Mouse (Mus musculus) limb, embryonic 13.5 days (tissue): ENCODE measurements around the gene Prcd. TPM values are rescaled to one million over a fixed set of nuclear protein-coding genes. Genes with fewer than 3 reads are reported as not detected.

Experiments
- ATAC-seq: fragments of 200-750 bp; cut with Nextera tagmentation; 2 replicates; pipeline ENCODE4 v1.8.0; 2017; ENCODE audit warnings: low read depth, moderate number of reproducible peaks, moderate TSS enrichment; ENCODE audit not compliant: low FRiP score
- H3K27ac ChIP-seq: fragments of 300-500 bp; sonication (generic); 2 replicates; pipeline ENCODE4 v1.5.1; 2015; ENCODE audit warnings: inconsistent platforms, mild to moderate bottlenecking, moderate library complexity
- H3K27me3 ChIP-seq: fragments of 300-500 bp; sonication (generic); 2 replicates; pipeline ENCODE4 v1.6.1; 2015; ENCODE audit warnings: mild to moderate bottlenecking, inconsistent platforms
- H3K36me3 ChIP-seq: fragments of 300-500 bp; sonication (generic); 2 replicates; pipeline ENCODE4 v1.6.1; 2015; ENCODE audit warnings: inconsistent platforms, mild to moderate bottlenecking, moderate library complexity
- H3K4me1 ChIP-seq: fragments of 300-500 bp; sonication (generic); 2 replicates; pipeline ENCODE4 v1.6.1; 2015; ENCODE audit warnings: inconsistent platforms
- H3K4me2 ChIP-seq: fragments of 300-500 bp; sonication (generic); replicated peaks from 2 replicates; pipeline ENCODE4 v1.6.1; 2015; ENCODE audit warnings: inconsistent platforms, mild to moderate bottlenecking, moderate library complexity
- H3K4me3 ChIP-seq: fragments of 300-500 bp; sonication (generic); 2 replicates; pipeline ENCODE4 v1.5.1; 2015; ENCODE audit warnings: moderate library complexity, mild to moderate bottlenecking, inconsistent platforms
- H3K9ac ChIP-seq: fragments of 300-500 bp; sonication (generic); 2 replicates; pipeline ENCODE4 v1.6.1; 2015; ENCODE audit warnings: mild to moderate bottlenecking, inconsistent platforms
- H3K9me3 ChIP-seq: fragments of 300-500 bp; sonication (generic); 2 replicates; pipeline ENCODE4 v1.6.1; 2016; ENCODE audit warnings: inconsistent platforms
- WGBS: fragments of 180-500 bp; shearing (Covaris S2); methylation state at CpG from one replicate; pipeline ENCODE4 v1.1.7; 2015; 5-methylcytosine and 5-hydroxymethylcytosine counted together
- polyA plus RNA-seq: library from polyadenylated mRNA; unstranded; fragments of >200 nt; fragmentation: Nextera tagmentation; extraction: Ambion mirVana; gene quantifications from 2 replicates; pipeline ENCODE4 v1.2.1, GENCODE M21; 2015

Prcd gene
- polyA plus RNA-seq, 1 experiment from 2014 or later: 0.83 TPM

- no peaks in the 10 kb centered on the region for H3K36me3 ChIP-seq
- H3K27me3 ChIP-seq: peaks cover 2% of the 10 kb centered on the region; the same call in 1 of the 2 replicates
- H3K4me3 ChIP-seq: no peak overlapping the region
- 54% methylated on average over 11 of the region's 11 CpGs for WGBS
- H3K4me1 ChIP-seq: peaks cover 57% of the 10 kb centered on the region
- no peak overlapping the region for H3K27ac ChIP-seq
- H3K9me3 ChIP-seq: no peaks in the 10 kb centered on the region
- no peak for ATAC-seq
- H3K9ac ChIP-seq: no peak overlapping the region
- H3K4me2 ChIP-seq: no peak overlapping the region
These were observed 7.2 kb upstream of the Prcd start for GRCm38 (mm10) chr11:116646136-116646535.

GRCm38 (mm10) chr11:116646771-116647170 lies 6.6 kb upstream of the Prcd start:
- 81% methylated on average over 7 of the region's 7 CpGs for WGBS
- H3K36me3 ChIP-seq: no peaks in the 10 kb centered on the region
- peaks cover 57% of the 10 kb centered on the region for H3K4me1 ChIP-seq
- no peaks in the 10 kb centered on the region for H3K9me3 ChIP-seq
- H3K27me3 ChIP-seq: peaks cover 5% of the 10 kb centered on the region; the same call in 1 of the 2 replicates
- H3K4me3 ChIP-seq: no peak overlapping the region
- H3K27ac ChIP-seq: no peak overlapping the region; the same call in 1 of the 2 replicates
- H3K4me2 ChIP-seq: no peak overlapping the region
- no peak overlapping the region for H3K9ac ChIP-seq
- no peak for ATAC-seq

- H3K4me1 ChIP-seq: peaks cover 60% of the 10 kb centered on the region
These were observed 5.9 kb upstream of the Prcd start for GRCm38 (mm10) chr11:116647340-116647991.

GRCm38 (mm10) chr11:116648213-116648921 lies 5.0 kb upstream of the Prcd start:
- H3K9ac ChIP-seq: peak overlapping the region; percentile 54
- H3K9me3 ChIP-seq: no peaks in the 10 kb centered on the region
- H3K27me3 ChIP-seq: peaks cover 21% of the 10 kb centered on the region
- H3K36me3 ChIP-seq: no peaks in the 10 kb centered on the region
- WGBS: 33% methylated on average over 18 of the region's 18 CpGs
- 0 out of 2 replicates have a peak overlapping the region, but pooled peaks have one; percentile 39 for H3K27ac ChIP-seq
- H3K4me2 ChIP-seq: 0 out of 2 replicates have a peak overlapping the region, but pooled peaks have one; percentile 4
- no peak overlapping the region for H3K4me3 ChIP-seq
- H3K4me1 ChIP-seq: peaks cover 68% of the 10 kb centered on the region
- ATAC-seq: no peak

More at GRCm38 (mm10) chr11:116647340-116647991, 5.9 kb upstream of the Prcd start:
- Histone ChIP-seq H3K4me2 (no peak overlapping the region), H3K27me3 (peaks cover 12% of the 10 kb centered on the region), H3K36me3 (no peaks in the 10 kb centered on the region), H3K9ac (no peak overlapping the region), H3K4me3 (no peak overlapping the region), H3K9me3 (no peaks in the 10 kb centered on the region), H3K27ac (peak overlapping the region; percentile 22; the same call in 1 of the 2 replicates)
- 33% methylated on average over 11 of the region's 11 CpGs for WGBS
- no peak for ATAC-seq

- Histone ChIP-seq H3K9me3 (no peaks in the 10 kb centered on the region), H3K4me2 (no peak overlapping the region), H3K36me3 (no peaks in the 10 kb centered on the region), H3K4me1 (peaks cover 66% of the 10 kb centered on the region), H3K9ac (0 out of 2 replicates have a peak overlapping the region, but pooled peaks have one; percentile 48), H3K27me3 (peaks cover 26% of the 10 kb centered on the region), H3K27ac (no peak overlapping the region), H3K4me3 (no peak overlapping the region)
- WGBS: 72% methylated on average over 10 of the region's 10 CpGs
- ATAC-seq: no peak
These were observed 4.4 kb upstream of the Prcd start for GRCm38 (mm10) chr11:116648976-116649375.

- Histone ChIP-seq H3K4me3 (no peak overlapping the region), H3K9me3 (no peaks in the 10 kb centered on the region), H3K4me2 (no peak overlapping the region), H3K4me1 (peaks cover 65% of the 10 kb centered on the region), H3K36me3 (no peaks in the 10 kb centered on the region), H3K27me3 (peaks cover 35% of the 10 kb centered on the region), H3K27ac (no peak overlapping the region), H3K9ac (no peak overlapping the region)
- no peak for ATAC-seq
- 89% methylated on average over 13 of the region's 13 CpGs for WGBS
These were observed 3.5 kb upstream of the Prcd start for GRCm38 (mm10) chr11:116649711-116650337.

GRCm38 (mm10) chr11:116650811-116651210 lies 2.5 kb upstream of the Prcd start:
- H3K27me3 ChIP-seq: peaks cover 41% of the 10 kb centered on the region
- H3K4me1 ChIP-seq: peaks cover 56% of the 10 kb centered on the region

GRCm38 (mm10) chr11:116651339-116651738 lies 2.0 kb upstream of the Prcd start:
- Histone ChIP-seq H3K9me3 (no peaks in the 10 kb centered on the region), H3K4me1 (peaks cover 51% of the 10 kb centered on the region), H3K4me2 (no peak overlapping the region), H3K36me3 (no peaks in the 10 kb centered on the region), H3K27ac (no peak overlapping the region), H3K4me3 (no peak overlapping the region), H3K27me3 (peaks cover 41% of the 10 kb centered on the region), H3K9ac (no peak overlapping the region)
- ATAC-seq: no peak
- 59% methylated on average over 8 of the region's 8 CpGs for WGBS

More at GRCm38 (mm10) chr11:116650811-116651210, 2.5 kb upstream of the Prcd start:
- no peak for ATAC-seq
- H3K9me3 ChIP-seq: no peaks in the 10 kb centered on the region
- H3K9ac ChIP-seq: no peak overlapping the region
- no peaks in the 10 kb centered on the region for H3K36me3 ChIP-seq
- no peak overlapping the region for H3K4me3 ChIP-seq
- H3K4me2 ChIP-seq: no peak overlapping the region
- 83% methylated on average over 8 of the region's 8 CpGs for WGBS
- H3K27ac ChIP-seq: no peak overlapping the region

GRCm38 (mm10) chr11:116652330-116653098 lies 820 bp upstream of the Prcd start:
- Histone ChIP-seq H3K27me3 (peaks cover 41% of the 10 kb centered on the region), H3K4me3 (peak overlapping the region; percentile 56), H3K27ac (no peak overlapping the region), H3K36me3 (no peaks in the 10 kb centered on the region), H3K4me1 (peaks cover 51% of the 10 kb centered on the region), H3K9me3 (no peaks in the 10 kb centered on the region), H3K9ac (0 out of 2 replicates have a peak overlapping the region, but pooled peaks have one; percentile 46), H3K4me2 (peak overlapping the region; percentile 96)
- 64% methylated on average over 25 of the region's 25 CpGs for WGBS
- ATAC-seq: no peak

- under 1% methylated on average over 47 of the region's 47 CpGs for WGBS
- Histone ChIP-seq H3K9me3 (no peaks in the 10 kb centered on the region), H3K36me3 (no peaks in the 10 kb centered on the region), H3K4me2 (peak overlapping the region; percentile 96), H3K4me3 (peak overlapping the region; percentile 56), H3K27me3 (peaks cover 41% of the 10 kb centered on the region), H3K27ac (no peak overlapping the region), H3K4me1 (peaks cover 48% of the 10 kb centered on the region), H3K9ac (peak overlapping the region; percentile 70)
- 0 out of 2 replicates have a peak, but pooled peaks have one; percentile 37 for ATAC-seq
These were observed 431 bp downstream of the Prcd start for GRCm38 (mm10) chr11:116653709-116654221.

GRCm38 (mm10) chr11:116654255-116654821 lies 1.0 kb downstream of the Prcd start, which contains the start of gene Cygb:
TSS of gene Cygb (minus strand) at chr11:116654313.
- Histone ChIP-seq H3K27ac (no peak within 1 kb of the TSS), H3K9ac (peak within 1 kb of the TSS; percentile 70), H3K4me2 (peak within 1 kb of the TSS; percentile 96), H3K4me3 (peak within 1 kb of the TSS; percentile 56), H3K27me3 (peaks cover 38% of the 10 kb centered on the region), H3K9me3 (no peaks in the 10 kb centered on the region), H3K4me1 (peaks cover 43% of the 10 kb centered on the region), H3K36me3 (no peaks in the 10 kb centered on the region)
- no peak for ATAC-seq
- WGBS: 5% methylated on average over 28 of the region's 28 CpGs
